Mouse (Mus musculus) large intestine, adult 2 months (tissue): Measurements from ENCODE around the gene Gys2. TPM values are rescaled to one million over a fixed set of nuclear protein-coding genes. Genes with fewer than 3 reads are reported as not detected.
"Not testable (repeated sequence)": the region's sequence is repeated elsewhere in the genome, so short reads cannot be mapped to it uniquely, and the experiment has no call there.

Experiments
- DNase-seq: peaks from one replicate; pipeline ENCODE4 v3.0.0-alpha.2; 2012; ENCODE audit warnings: low read depth, low spot score
- WGBS: fragments of 180-500 bp; shearing (Covaris S2); methylation state at CpG from one replicate; pipeline ENCODE4 v1.1.7; 2018; 5-methylcytosine and 5-hydroxymethylcytosine counted together
- polyA plus RNA-seq: library from polyadenylated mRNA; depleted of rRNA; stranded (reverse); fragments of >200 nt; gene quantifications from 2 replicates; pipeline ENCODE4 v1.2.3, GENCODE M21; 2012; rRNA removed

The Gys2 gene
- 0.07 and 0.19 TPM in 2 replicates for polyA plus RNA-seq

GRCm38 (mm10) chr6:142472801-142473203, at the start of gene Gys2:
Gene Gys2 (minus strand): TSS chr6:142473109.
- WGBS = 62% methylated on average over 4 of the region's 4 CpGs
- DNase-seq = no peak

GRCm38 (mm10) chr6:142521591-142522110, 48.7 kb upstream of the Gys2 start:
- DNase-seq = no peak
- 75% methylated on average over 12 of the region's 12 CpGs for WGBS

GRCm38 (mm10) chr6:142519110-142519509, 46.2 kb upstream of the Gys2 start:
- 9% methylated on average over 6 of the region's 6 CpGs for WGBS
- DNase-seq = no peak

- WGBS = 52% methylated on average over 9 of the region's 9 CpGs
- not testable (repeated sequence) for DNase-seq
These were observed 42.5 kb upstream of the Gys2 start for GRCm38 (mm10) chr6:142515379-142515778.

- WGBS = 5% methylated on average over 10 of the region's 10 CpGs
- no peak for DNase-seq
These were observed 42.0 kb upstream of the Gys2 start for GRCm38 (mm10) chr6:142514912-142515311.

GRCm38 (mm10) chr6:142512902-142513301, 40.0 kb upstream of the Gys2 start:
- no peak for DNase-seq
- 26% methylated on average over 3 of the region's 3 CpGs for WGBS

GRCm38 (mm10) chr6:142511516-142512135, 38.7 kb upstream of the Gys2 start:
- 33% methylated on average over 12 of the region's 12 CpGs for WGBS
- DNase-seq = no peak

- no peak for DNase-seq
- 66% methylated on average over 4 of the region's 4 CpGs for WGBS
These were observed 35.8 kb upstream of the Gys2 start for GRCm38 (mm10) chr6:142508663-142509062.

- peak; percentile 37 for DNase-seq
- under 1% methylated on average over 19 of the region's 19 CpGs for WGBS
These were observed 34.9 kb upstream of the Gys2 start, which contains the start of gene Ldhb for GRCm38 (mm10) chr6:142507785-142508162. Gene Ldhb (minus strand): TSS chr6:142507957.

GRCm38 (mm10) chr6:142507033-142507784, 34.3 kb upstream of the Gys2 start:
- 9% methylated on average over 30 of the region's 30 CpGs for WGBS
- no peak for DNase-seq

- 54% methylated on average over 10 of the region's 10 CpGs for WGBS
These were observed 33.6 kb upstream of the Gys2 start for GRCm38 (mm10) chr6:142506338-142507032.

GRCm38 (mm10) chr6:142503601-142504000, 30.7 kb upstream of the Gys2 start:
- WGBS = 83% methylated on average over 8 of the region's 8 CpGs

More at GRCm38 (mm10) chr6:142506338-142507032, 33.6 kb upstream of the Gys2 start:
- DNase-seq = no peak

GRCm38 (mm10) chr6:142502519-142503125, 29.7 kb upstream of the Gys2 start:
- 85% methylated on average over 10 of the region's 10 CpGs for WGBS
- DNase-seq = no peak

More at GRCm38 (mm10) chr6:142503601-142504000, 30.7 kb upstream of the Gys2 start:
- DNase-seq = no peak

GRCm38 (mm10) chr6:142490114-142490513, 17.2 kb upstream of the Gys2 start:
- DNase-seq = not testable (repeated sequence)
- 75% methylated on average over 6 of the region's 6 CpGs for WGBS

GRCm38 (mm10) chr6:142487638-142488037, 14.7 kb upstream of the Gys2 start:
- 90% methylated on average over 9 of the region's 9 CpGs for WGBS

GRCm38 (mm10) chr6:142485478-142486123, 12.7 kb upstream of the Gys2 start:
- DNase-seq = no peak
- 86% methylated on average over 4 of the region's 4 CpGs for WGBS

More at GRCm38 (mm10) chr6:142487638-142488037, 14.7 kb upstream of the Gys2 start:
- DNase-seq = no peak

GRCm38 (mm10) chr6:142477239-142477638, 4.3 kb upstream of the Gys2 start:
- 73% methylated on average over 7 of the region's 7 CpGs for WGBS
- DNase-seq = no peak

- DNase-seq = no peak
- WGBS = 35% methylated on average over 8 of the region's 8 CpGs
These were observed 1.8 kb downstream of the Gys2 start for GRCm38 (mm10) chr6:142471141-142471540.

- no peak for DNase-seq
- WGBS = 52% methylated on average over 4 of the region's 4 CpGs
These were observed 3.3 kb downstream of the Gys2 start for GRCm38 (mm10) chr6:142469602-142470001.
